Mouse (Mus musculus) heart, embryonic 11.5 days (tissue): ENCODE measurements around the gene Tanc1. TPM values are rescaled to one million over a fixed set of nuclear protein-coding genes. Genes with fewer than 3 reads are reported as not detected.

Source experiments
- ATAC-seq: fragments of 200-750 bp; cut with Nextera tagmentation; replicated peaks from 2 replicates; pipeline ENCODE4 v1.8.0; 2017; ENCODE audit warnings: moderate library complexity; ENCODE audit not compliant: insufficient number of reproducible peaks, low FRiP score, low TSS enrichment
- H3K27ac ChIP-seq: fragments of 300-500 bp; sonication (generic); 2 replicates; pipeline ENCODE4 v1.5.1; 2014; ENCODE audit warnings: mild to moderate bottlenecking, low read depth, low read length
- H3K27me3 ChIP-seq: fragments of 300-500 bp; sonication (generic); 2 replicates; pipeline ENCODE4 v1.6.1; 2014; ENCODE audit warnings: mild to moderate bottlenecking, low read length, mixed read lengths; ENCODE audit not compliant: control insufficient read depth, insufficient read depth
- H3K36me3 ChIP-seq: fragments of 300-500 bp; sonication (generic); 2 replicates; pipeline ENCODE4 v1.6.1; 2014; ENCODE audit warnings: mild to moderate bottlenecking, low read length, moderate library complexity, mixed read lengths; ENCODE audit not compliant: control insufficient read depth, insufficient read depth
- H3K4me1 ChIP-seq: fragments of 300-500 bp; sonication (generic); 2 replicates; pipeline ENCODE4 v1.6.1; 2014; ENCODE audit warnings: low read length; ENCODE audit not compliant: control insufficient read depth, insufficient read depth
- H3K4me2 ChIP-seq: fragments of 300-500 bp; sonication (generic); 2 replicates; pipeline ENCODE4 v1.6.1; 2014; ENCODE audit warnings: mild to moderate bottlenecking, moderate library complexity
- H3K4me3 ChIP-seq: fragments of 300-500 bp; sonication (generic); 2 replicates; pipeline ENCODE4 v1.5.1; 2014; ENCODE audit warnings: low read depth, low read length
- H3K9ac ChIP-seq: fragments of 300-500 bp; sonication (generic); 2 replicates; pipeline ENCODE4 v1.6.1; 2014; ENCODE audit warnings: mild to moderate bottlenecking, low read depth, low read length, moderate library complexity
- H3K9me3 ChIP-seq: fragments of 300-500 bp; sonication (generic); replicated peaks from 2 replicates; pipeline ENCODE4 v1.6.1; 2016; ENCODE audit warnings: low read length; ENCODE audit not compliant: control insufficient read depth
- WGBS: fragments of 180-500 bp; shearing (Covaris S2); extraction: QIAGEN DNeasy Blood & Tissue Kit; methylation state at CpG from one replicate; pipeline ENCODE4 v1.1.7; 2014; ENCODE audit not compliant: insufficient replicate concordance; 5-methylcytosine and 5-hydroxymethylcytosine counted together
- polyA plus RNA-seq: library from polyadenylated mRNA; unstranded; fragments of >200 nt; fragmentation: Nextera tagmentation; extraction: Ambion mirVana; gene quantifications from 2 replicates; pipeline ENCODE4 v1.2.1, GENCODE M21; 2014

The Tanc1 gene
- polyA plus RNA-seq, 1 experiment from 2014 or later = 26.0 TPM

DNA sequence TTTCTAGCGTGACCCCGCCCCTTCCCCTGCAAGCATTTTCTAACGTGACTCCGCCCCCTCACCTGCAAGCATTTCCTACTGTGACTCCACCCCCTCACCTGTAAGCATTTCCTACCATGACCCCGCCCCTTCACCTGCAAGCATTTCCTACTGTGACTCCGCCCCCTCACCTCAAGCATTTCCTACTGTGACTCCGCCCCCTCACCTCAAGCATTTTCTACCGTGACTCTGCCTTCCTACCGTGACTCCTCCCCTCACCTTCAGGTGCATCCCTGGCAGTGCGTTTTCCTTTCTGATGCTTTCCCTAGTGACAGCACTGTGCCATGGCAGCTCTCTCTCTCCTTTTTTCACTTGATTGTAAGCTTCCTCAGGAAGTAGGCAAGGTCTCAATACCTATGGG is 137.5 kb downstream of the Tanc1 start:
- Histone ChIP-seq H3K4me1 (peaks cover 18% of the 10 kb centered on the region), H3K9ac (no peak overlapping the region), H3K4me2 (no peak overlapping the region), H3K36me3 (no peaks in the 10 kb centered on the region), H3K4me3 (no peak overlapping the region), H3K27ac (no peak overlapping the region), H3K9me3 (no peaks in the 10 kb centered on the region), H3K27me3 (no peaks in the 10 kb centered on the region)
- WGBS = 33% methylated on average over 10 of the region's 10 CpGs
- no peak for ATAC-seq

DNA sequence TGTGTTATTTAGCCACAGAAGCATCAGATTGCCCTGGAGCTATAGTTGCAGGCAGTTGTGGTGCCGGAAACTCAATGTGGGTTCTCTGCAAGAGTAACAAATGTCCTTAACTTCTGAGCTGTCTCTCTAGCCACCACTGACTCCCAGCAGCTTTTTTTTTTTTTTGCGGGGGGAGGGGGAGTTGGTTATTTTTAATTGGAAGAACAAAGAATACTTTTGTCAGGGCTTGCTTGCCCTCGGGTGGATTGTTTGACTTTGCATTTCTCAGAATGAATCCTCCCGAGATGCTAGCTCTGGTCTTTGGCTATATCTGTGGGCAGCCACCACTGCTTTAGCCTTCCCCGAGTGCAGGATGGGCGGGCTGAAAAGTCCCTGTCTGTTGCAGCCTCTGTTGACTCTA is 139.3 kb downstream of the Tanc1 start:
- Histone ChIP-seq H3K27ac (no peak overlapping the region), H3K36me3 (no peaks in the 10 kb centered on the region), H3K4me1 (peaks cover 21% of the 10 kb centered on the region; the same call in 1 of the 2 replicates), H3K9ac (no peak overlapping the region), H3K4me2 (no peak overlapping the region), H3K27me3 (no peaks in the 10 kb centered on the region), H3K4me3 (no peak overlapping the region), H3K9me3 (no peaks in the 10 kb centered on the region)
- no peak for ATAC-seq
- WGBS = 73% methylated on average over 6 of the region's 6 CpGs

DNA sequence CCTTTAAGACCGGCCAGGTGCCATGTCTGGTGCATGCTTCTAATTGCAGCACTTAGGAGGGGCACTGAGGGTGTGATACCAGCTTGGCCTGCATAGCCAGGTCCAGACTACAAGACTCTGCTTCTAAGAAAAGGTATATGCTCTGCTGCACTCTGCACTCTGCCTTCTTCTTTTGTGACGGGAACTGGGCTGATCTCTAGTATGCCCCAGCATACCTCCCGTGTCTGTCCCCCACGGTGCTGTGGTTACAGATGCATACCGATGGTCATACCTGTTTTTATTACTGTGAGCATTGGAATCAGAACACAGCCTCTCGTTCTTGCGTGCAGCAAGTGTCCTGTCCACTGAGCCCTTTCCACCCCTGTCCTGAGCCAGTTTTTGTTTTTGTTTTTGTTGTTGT is 140.3 kb downstream of the Tanc1 start:
- no peak overlapping the region for H3K4me3 ChIP-seq
- no peaks in the 10 kb centered on the region for H3K27me3 ChIP-seq
- no peaks in the 10 kb centered on the region for H3K9me3 ChIP-seq
- ATAC-seq = no peak
- H3K9ac ChIP-seq = no peak overlapping the region
- H3K4me1 ChIP-seq = peaks cover 20% of the 10 kb centered on the region; the same call in 1 of the 2 replicates
- H3K4me2 ChIP-seq = no peak overlapping the region
- WGBS = 81% methylated on average over 7 of the region's 7 CpGs
- H3K36me3 ChIP-seq = no peaks in the 10 kb centered on the region
- no peak overlapping the region for H3K27ac ChIP-seq

DNA sequence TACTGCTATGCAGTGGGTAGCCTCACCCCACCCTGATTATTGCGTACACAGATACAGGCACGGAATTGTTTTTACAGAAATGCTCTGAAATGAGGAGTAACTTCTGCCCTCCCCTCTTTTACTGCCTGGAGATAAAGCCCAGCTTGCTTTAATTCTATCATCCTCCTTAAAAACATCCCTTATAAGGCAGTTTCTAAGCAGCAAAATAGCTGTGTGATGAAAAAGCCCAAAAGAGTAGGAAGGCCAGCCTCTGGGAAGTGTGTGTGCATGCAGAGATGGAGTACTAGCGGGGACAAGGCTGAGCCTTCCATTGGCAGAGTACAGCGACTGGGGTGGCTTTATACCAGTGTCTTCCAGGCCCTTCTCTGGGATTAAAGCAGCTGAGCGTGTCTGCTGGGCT is 140.9 kb downstream of the Tanc1 start:
- peaks cover 22% of the 10 kb centered on the region; the same call in 1 of the 2 replicates for H3K4me1 ChIP-seq
- ATAC-seq = no peak

DNA sequence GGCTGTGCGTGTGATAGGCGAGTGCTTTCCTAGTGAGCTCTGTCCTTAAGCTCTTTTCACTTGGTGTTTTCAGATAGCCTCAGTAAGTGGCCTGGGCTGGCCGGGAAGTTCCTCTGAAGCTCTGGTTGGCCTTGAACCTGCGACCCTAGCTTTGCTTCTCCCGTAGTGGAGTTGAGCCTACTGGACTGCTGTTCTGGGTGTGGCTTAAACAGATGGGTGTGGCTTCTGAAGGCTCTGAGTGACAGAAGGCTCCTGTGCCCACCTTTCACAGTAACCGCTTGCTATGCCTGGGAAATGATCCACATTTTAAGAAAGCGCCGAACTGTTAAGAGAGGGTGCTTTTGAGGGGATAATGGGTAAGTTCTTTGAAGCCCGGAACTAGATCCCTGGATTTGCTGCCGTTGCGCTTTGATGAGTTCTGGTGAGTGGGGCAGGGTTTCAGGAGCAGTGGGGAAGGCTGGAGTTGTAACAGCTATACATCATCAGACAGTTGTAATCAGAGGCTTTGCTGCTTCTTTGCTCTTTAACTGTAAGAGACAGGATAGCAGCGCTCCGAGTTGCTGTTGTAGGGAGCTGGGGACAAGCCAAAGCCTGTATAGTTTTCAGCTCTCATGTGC is 144.4 kb downstream of the Tanc1 start:
- H3K27ac ChIP-seq = no peak overlapping the region; the same call in 1 of the 2 replicates
- no peaks in the 10 kb centered on the region for H3K9me3 ChIP-seq
- no peak for ATAC-seq
- no peak overlapping the region for H3K9ac ChIP-seq
- no peak overlapping the region for H3K4me3 ChIP-seq
- H3K4me2 ChIP-seq = no peak overlapping the region
- 73% methylated on average over 13 of the region's 13 CpGs for WGBS
- peaks cover 6% of the 10 kb centered on the region for H3K36me3 ChIP-seq
- peaks cover 23% of the 10 kb centered on the region; the same call in 1 of the 2 replicates for H3K4me1 ChIP-seq
- no peaks in the 10 kb centered on the region for H3K27me3 ChIP-seq

More for the DNA sequence above, 140.9 kb downstream of the Tanc1 start:
- 81% methylated on average over 5 of the region's 5 CpGs for WGBS
- Histone ChIP-seq H3K27me3 (no peaks in the 10 kb centered on the region), H3K9ac (no peak overlapping the region), H3K9me3 (no peaks in the 10 kb centered on the region), H3K27ac (no peak overlapping the region), H3K36me3 (no peaks in the 10 kb centered on the region), H3K4me2 (no peak overlapping the region), H3K4me3 (no peak overlapping the region)

DNA sequence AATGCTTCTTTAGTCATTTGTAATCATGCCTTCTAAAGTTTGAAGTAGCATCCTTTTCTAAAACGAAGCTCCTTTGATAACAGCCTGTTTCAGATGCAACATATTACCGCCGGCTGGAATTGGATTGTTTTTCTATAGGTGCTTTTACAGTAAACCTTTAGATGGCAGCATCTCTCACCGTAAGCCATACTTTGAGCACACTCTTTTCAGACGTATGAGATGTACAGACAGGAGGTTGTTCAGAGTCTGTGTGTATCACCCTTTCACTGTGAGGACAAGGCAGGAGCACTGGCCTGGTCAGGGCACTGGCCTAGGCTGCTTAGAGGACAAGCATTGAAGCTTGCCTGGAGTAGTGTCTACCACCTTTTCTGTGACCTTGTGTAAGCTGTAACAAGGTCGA is 145.2 kb downstream of the Tanc1 start:
- no peak for ATAC-seq
- WGBS = 65% methylated on average over 6 of the region's 6 CpGs
- peaks cover 26% of the 10 kb centered on the region; the same call in 1 of the 2 replicates for H3K4me1 ChIP-seq
- peaks cover 6% of the 10 kb centered on the region for H3K36me3 ChIP-seq
- H3K9ac ChIP-seq = no peak overlapping the region
- no peak overlapping the region for H3K4me3 ChIP-seq
- no peak overlapping the region for H3K27ac ChIP-seq
- no peaks in the 10 kb centered on the region for H3K9me3 ChIP-seq
- H3K27me3 ChIP-seq = no peaks in the 10 kb centered on the region
- no peak overlapping the region for H3K4me2 ChIP-seq

DNA sequence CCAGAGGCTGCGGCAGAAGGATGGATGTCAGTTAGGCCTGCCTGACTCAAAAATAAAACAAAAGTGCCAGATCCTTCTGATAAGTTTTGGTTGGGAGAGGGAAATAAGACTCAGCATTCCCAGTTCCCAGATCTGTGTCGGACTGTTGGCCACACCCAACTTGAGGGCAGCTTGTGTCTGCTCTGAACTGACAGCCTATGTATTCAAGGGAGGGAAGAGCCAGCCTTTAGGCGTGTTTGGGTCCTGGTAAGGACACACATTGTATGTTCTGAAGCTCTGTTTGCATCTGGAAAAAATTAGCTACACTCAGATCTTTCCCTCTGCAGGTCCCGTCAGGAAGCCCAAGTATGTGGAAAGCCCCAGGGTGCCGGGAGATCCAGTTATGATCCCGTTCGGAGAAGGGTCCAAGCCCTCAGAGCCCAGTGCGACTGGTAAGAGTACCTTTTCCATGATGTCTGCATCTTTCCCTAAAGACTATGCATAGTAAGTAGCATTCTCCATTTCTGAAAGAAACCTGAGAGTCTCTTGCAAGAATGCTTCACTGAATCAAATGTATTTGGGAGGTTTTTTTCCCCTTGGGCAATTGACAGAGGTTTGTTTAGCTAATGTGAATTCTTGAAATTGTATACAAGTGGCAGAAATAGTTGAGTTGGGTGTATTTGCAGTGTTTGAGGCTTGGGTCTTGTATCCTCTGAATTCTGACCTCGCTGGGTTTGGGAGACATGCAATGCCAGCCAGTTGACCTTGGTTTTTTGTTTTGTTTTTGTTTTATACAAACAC is 146.5 kb downstream of the Tanc1 start:
- Histone ChIP-seq H3K9me3 (no peaks in the 10 kb centered on the region), H3K27ac (no peak overlapping the region), H3K4me3 (no peak overlapping the region), H3K4me2 (no peak overlapping the region), H3K36me3 (peaks cover 6% of the 10 kb centered on the region), H3K9ac (no peak overlapping the region), H3K4me1 (peaks cover 26% of the 10 kb centered on the region; the same call in 1 of the 2 replicates), H3K27me3 (no peaks in the 10 kb centered on the region)
- no peak for ATAC-seq
- WGBS = 76% methylated on average over 9 of the region's 9 CpGs

DNA sequence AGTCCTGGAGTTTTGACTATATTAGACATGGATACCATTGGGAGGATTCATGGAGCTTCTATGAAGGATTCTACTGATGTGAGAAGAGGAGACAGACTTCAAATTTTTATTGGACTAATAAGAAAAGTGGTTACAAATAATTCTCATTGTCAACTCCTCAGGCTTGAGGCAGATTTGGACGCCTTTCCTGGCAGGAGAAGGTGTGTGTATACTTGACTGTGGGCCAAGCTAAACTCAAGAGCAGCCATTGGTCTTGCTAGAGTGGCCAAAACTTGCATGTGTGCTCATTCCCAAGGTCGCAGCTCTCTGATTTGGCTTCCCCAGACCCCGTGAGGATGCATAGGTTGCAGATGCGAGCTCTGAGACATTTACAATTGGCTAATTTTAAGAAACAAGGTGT is 148.9 kb downstream of the Tanc1 start:
- Histone ChIP-seq H3K27ac (no peak overlapping the region), H3K9me3 (no peaks in the 10 kb centered on the region), H3K4me3 (no peak overlapping the region), H3K27me3 (no peaks in the 10 kb centered on the region), H3K9ac (no peak overlapping the region), H3K4me1 (0 out of 2 replicates have a peak, but pooled peaks cover 11% of the 10 kb centered on the region), H3K36me3 (peaks cover 6% of the 10 kb centered on the region), H3K4me2 (no peak overlapping the region)
- 85% methylated on average over 4 of the region's 4 CpGs for WGBS
- ATAC-seq = no peak
